Mouse (Mus musculus) kidney, adult 8-10 months (tissue): ENCODE results near the gene Anxa4.

Experiments
- DNase-seq, 2 experiments: peaks; one replicate each; pipeline ENCODE4 v3.0.0; 2022

Gene Anxa4

DNA sequence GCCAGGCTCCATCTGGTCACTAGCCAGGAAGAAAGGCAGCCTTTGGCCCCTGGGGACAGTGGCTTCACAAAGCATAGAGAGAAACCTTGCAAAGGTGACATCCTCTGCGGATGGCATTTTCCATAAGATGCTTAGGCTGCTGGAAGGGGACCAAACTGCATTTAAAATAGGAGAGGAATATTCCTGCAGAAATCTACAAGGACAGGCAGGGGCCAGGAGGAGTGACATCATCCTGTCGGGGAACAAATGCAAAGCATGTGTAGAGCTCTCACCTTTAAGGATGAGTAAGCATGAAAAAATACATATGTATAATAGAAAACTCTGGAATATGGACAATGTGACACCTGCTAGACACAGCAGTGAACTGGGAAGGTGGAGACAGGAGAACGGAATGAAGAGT is 7.1 kb upstream of the Anxa4 start:
- DNase-seq: no peak

GRCm38 (mm10) chr6:86797455-86797854 is 4.1 kb upstream of the Anxa4 start:
- DNase-seq: no peak

GRCm38 (mm10) chr6:86793957-86794356 is 573 bp upstream of the Anxa4 start:
- DNase-seq: peak in 1 of 2 experiments; percentile 13

DNA sequence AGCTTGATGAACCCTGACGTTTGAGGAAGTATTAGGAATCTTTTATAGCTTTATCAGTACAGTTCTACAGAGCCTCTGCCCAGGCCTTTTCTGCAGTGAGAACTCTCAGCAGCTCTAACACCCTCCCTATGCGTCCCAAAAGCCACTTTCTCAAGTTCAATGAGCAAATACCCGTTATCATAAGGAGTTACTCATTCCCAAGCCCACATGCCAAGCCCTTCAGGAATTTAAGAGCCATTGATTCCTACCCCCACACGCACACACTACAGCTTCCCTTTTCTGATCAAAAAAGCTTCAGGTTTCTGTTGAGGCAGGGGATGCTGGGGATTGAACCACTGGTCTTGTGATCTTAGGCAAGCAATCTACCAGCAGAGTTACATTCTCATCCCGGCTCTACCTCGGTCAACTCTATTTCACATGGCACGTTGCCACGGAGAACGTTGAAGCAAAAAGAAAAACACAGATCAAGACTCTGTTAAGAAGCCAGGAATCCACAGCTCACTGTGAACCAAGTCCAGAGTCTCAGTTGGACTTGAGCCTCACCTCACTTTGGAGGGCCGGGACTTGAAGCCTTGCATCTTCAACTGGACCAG is 2.9 kb downstream of the Anxa4 start:
- no peak for DNase-seq

GRCm38 (mm10) chr6:86788242-86788641 is 5.1 kb downstream of the Anxa4 start:
- no peak for DNase-seq

- DNase-seq: no peak
Observed at GRCm38 (mm10) chr6:86786545-86786944, 6.8 kb downstream of the Anxa4 start.

DNA sequence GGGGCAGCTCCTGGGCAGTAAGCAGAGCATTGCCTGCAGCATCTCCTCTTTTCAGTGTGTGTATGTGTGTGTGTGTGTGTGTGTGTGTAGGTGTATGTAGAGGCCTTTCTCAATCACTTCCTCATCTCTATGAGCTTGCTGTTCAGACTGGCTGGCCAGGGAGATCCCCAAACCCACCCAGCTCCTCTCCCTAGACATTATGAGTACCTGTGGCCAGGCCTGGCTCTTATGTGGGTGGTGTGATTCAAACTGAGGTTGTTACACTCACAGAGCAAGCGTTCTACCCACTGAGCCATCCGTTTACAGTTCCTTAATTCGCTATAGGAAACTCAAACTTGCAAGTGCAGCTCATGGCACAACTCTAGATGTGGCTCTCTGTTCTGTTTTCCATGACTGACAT is 8.6 kb downstream of the Anxa4 start:
- no peak for DNase-seq

DNA sequence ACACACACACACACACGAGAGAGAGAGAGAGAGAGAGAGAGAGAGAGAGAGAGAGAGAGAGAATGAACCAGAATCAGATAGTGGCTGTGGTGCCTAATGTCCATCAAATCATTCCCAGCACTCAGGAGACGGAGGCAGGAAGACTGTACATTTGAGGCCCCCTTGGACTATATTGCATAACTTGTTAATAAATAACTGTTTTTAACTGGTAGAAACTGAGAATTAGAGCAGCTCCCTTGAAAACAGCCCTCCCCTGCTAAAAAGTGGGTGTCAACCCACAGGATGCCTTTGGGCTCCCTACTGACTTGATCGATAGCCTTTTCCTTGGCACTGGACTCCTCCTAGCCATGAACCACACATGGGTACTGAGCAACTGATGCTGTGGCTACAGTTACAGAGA is 11.0 kb downstream of the Anxa4 start:
- DNase-seq: peak in 1 of 2 experiments; percentile 53

- no peak for DNase-seq
Observed at GRCm38 (mm10) chr6:86781361-86781957, 11.9 kb downstream of the Anxa4 start.

GRCm38 (mm10) chr6:86778910-86779594 is 14.3 kb downstream of the Anxa4 start:
- DNase-seq: no peak

- no peak for DNase-seq
Observed at GRCm38 (mm10) chr6:86777181-86777580, 16.2 kb downstream of the Anxa4 start.

DNA sequence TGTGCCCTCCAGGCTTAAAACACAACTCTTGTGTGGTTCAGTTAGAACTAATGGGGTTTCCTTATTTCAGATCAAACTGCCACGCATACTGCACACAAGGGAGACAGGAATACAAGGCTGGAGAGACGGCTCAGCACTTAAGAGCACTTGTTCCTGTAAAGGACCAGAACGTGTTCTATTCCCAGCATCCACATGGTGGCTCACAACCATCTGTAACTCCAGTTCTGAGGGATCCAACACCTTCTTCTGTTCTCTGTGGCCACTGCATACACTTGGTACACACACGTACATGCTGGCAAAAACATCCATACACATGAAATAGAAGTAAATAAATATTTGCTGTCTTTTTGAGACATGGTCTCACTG is 16.7 kb downstream of the Anxa4 start:
- DNase-seq: no peak

DNA sequence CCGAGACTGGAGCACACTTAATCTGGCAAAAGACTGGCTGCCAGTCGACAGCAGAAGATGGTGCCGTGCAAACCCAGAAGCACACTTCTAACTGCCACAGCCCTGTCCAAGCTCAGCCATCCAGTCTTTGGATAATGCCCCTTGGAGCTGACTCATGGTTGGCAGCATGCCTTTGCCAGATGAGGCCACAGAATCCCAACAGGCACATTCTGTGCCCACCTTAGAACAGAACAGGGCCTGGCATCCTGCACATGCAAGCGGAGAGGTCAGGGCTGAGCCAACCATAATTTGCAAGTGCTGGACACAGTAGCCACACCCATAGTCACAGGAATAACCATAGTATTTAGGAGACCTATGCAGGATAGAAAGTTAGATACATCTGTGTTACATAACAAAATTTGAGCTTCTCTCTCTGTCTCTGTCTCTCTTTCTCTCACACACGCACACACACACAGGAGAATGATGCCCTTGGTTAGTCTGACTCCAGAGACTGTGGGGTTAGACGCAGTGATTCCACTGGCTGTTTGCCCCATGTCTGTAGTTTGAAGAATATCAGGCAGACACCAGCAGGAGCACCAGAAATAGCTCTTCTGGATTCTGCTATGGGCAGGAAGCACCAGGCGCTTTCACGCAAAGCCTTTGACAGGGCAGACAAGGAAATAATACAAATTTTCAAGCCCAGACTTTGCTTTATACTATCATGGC is 17.2 kb downstream of the Anxa4 start:
- no peak for DNase-seq

- DNase-seq: no peak
Observed at GRCm38 (mm10) chr6:86774937-86775336, 18.4 kb downstream of the Anxa4 start.

GRCm38 (mm10) chr6:86773830-86774229 is 19.6 kb downstream of the Anxa4 start:
- no peak for DNase-seq

DNA sequence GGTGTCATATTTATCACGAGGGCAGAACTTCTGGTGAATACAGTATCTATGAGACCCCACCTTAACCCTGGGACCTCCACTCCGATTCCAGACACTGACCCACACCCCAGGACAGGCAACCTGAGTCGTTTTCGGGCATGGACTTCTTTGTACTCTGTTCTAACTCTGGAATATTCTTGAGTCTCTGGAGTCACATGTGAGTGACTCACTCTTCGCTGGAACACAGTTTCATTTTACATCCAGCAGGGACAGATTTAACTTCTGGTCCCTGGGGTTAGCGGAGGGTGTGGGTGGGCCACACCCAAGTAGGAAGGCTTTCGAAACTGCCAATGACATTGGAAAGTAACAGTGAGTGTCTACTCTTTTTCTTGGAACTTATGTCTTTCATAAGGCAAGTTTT is 20.8 kb downstream of the Anxa4 start:
- no peak for DNase-seq

DNA sequence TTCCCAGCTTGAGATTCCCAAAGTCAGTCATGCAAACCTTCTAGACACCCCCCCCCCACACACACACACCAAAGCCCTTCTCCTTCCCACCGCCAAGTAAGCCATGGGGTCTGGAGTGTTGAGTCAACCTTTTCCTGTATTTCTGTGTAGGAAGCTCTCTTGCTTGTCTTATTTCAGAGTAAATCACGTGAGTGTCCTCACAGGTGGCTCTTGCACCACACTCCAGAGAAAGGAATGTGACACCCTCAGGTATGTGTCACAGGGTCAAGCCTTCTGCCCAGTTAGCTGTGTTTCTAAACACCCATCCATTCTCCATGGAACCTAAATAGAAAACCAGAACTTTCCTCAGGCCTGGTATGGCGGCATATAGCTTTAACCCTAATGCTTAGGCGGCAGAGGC is 24.4 kb downstream of the Anxa4 start:
- no peak for DNase-seq

DNA sequence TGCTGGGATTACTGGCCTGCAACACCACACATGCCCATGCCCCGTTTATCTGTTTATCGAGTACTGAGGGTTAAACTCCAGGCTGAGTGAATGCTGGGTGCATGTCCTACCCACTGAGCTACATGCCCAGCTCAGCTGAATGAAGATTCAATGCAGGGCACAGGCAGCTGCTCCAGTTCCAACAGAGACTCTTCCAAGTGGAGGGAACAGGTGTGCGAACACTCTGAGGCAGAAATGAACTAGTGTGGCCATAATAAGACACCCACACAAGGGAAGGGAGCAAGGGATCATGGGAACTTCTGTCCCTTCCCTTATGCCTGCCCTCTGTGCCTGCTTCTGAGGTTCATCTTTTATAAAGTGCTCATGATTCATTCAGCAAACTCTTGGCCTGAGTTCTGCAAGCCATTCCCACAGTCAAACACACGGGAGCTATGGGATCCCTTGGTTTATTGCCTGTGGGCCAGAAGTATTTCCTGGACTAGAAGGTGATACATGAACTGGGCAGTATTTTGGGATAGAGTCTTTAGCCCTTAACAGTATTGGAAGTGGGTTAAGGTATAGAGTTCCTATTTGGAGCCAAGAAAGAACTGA is 25.1 kb downstream of the Anxa4 start:
- no peak for DNase-seq

DNA sequence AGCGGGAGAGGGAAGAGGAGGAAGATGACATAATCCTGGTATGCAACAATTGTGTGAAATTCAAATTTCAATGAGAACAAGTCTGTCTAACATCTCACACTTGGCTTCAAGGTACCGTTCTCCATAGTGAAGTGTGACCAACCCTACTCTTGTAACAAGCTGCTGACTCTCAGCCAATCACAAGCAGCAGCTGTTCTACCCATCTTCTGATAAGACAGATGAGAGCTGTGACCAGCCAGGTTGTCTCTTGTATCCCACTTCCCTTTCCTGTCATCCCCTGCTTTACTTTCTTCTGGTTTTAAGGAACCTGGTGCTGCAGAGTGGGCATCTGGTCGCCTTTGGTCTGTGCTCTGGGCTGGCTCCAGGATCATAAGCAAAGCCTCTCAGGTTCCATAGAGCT is 25.9 kb downstream of the Anxa4 start:
- no peak for DNase-seq

- peak; percentile 72 to 89 for DNase-seq
Observed at GRCm38 (mm10) chr6:86765637-86766059, 27.7 kb downstream of the Anxa4 start.

- DNase-seq: peak in 1 of 2 experiments; percentile 22
Observed at GRCm38 (mm10) chr6:86754105-86754863, 39.1 kb downstream of the Anxa4 start.

DNA sequence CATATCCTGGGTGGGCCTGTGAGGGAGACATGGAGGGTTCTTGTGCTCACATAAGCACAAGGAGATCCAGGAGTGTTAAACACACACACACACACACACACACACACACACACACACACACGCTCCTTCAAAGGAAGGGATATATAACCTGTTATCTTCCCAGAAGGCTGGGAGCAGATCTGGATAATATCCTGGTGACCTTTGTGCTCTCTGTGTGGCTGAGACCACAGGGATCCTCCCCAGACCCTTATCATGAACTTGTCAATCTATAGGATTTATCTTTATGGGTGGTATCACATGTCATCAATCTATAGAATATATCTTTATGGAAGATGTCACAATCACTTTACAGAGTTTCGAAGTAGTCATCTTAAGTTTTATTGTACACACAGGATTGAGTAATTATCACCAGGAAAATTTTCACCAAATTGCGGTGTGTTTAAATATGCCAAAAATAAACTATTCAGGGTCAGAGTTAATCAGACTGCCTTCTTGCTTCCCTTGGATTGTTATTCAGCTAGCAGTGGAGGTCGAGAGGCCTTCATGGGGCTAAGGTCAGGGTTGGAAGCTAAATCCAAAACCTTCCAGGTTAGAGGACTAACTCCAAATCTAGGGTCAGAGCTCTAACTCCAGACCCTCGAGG is 40.4 kb downstream of the Anxa4 start:
- DNase-seq: no peak
